Mouse (Mus musculus) ovary, postnatal 36 days (tissue): ENCODE results near the gene Slc9a6.

Experiments used
- DNase-seq: peaks from one replicate; pipeline ENCODE4 v3.0.0; 2022; ENCODE audit warnings: low spot score, mixed read lengths

Slc9a6 gene

GRCm38 (mm10) chrX:56609623-56610317 is at the start of gene Slc9a6:
Gene Slc9a6, plus strand, starts transcription at chrX:56609757.
- DNase-seq: peak; percentile 73

GRCm38 (mm10) chrX:56572465-56572864 is 37.1 kb upstream of the Slc9a6 start:
- DNase-seq: no peak

GRCm38 (mm10) chrX:56578200-56578599 is 31.4 kb upstream of the Slc9a6 start:
- DNase-seq: no peak

GRCm38 (mm10) chrX:56597219-56597886 is 12.2 kb upstream of the Slc9a6 start:
- DNase-seq: peak; percentile 11

GRCm38 (mm10) chrX:56597887-56598640 is 11.5 kb upstream of the Slc9a6 start, which contains the start of gene Mmgt1:
Gene Mmgt1, minus strand, starts transcription at chrX:56598069.
- peak; percentile 89 for DNase-seq

- no peak for DNase-seq
Measured at GRCm38 (mm10) chrX:56606536-56606935, 3.0 kb upstream of the Slc9a6 start.

GRCm38 (mm10) chrX:56607032-56607710 is 2.4 kb upstream of the Slc9a6 start:
- DNase-seq: no peak

- DNase-seq: no peak
Measured at GRCm38 (mm10) chrX:56609285-56609622, 303 bp upstream of the Slc9a6 start.

GRCm38 (mm10) chrX:56610318-56610694 is 749 bp downstream of the Slc9a6 start:
- peak; percentile 4 for DNase-seq

- no peak for DNase-seq
Measured at GRCm38 (mm10) chrX:56615236-56615635, 5.7 kb downstream of the Slc9a6 start.

- no peak for DNase-seq
Measured at GRCm38 (mm10) chrX:56636185-56636584, 26.6 kb downstream of the Slc9a6 start.

GRCm38 (mm10) chrX:56640066-56640465 is 30.5 kb downstream of the Slc9a6 start:
- DNase-seq: no peak

GRCm38 (mm10) chrX:56649549-56650354 is 40.2 kb downstream of the Slc9a6 start:
- DNase-seq: no peak

GRCm38 (mm10) chrX:56650355-56650652 is 40.7 kb downstream of the Slc9a6 start:
- DNase-seq: no peak

- no peak for DNase-seq
Measured at GRCm38 (mm10) chrX:56650885-56651284, 41.3 kb downstream of the Slc9a6 start.

GRCm38 (mm10) chrX:56651738-56652137 is 42.2 kb downstream of the Slc9a6 start:
- no peak for DNase-seq

GRCm38 (mm10) chrX:56655686-56656085 is 46.1 kb downstream of the Slc9a6 start:
- DNase-seq: no peak

GRCm38 (mm10) chrX:56659286-56659685 is 49.7 kb downstream of the Slc9a6 start:
- no peak for DNase-seq

- DNase-seq: no peak
Measured at GRCm38 (mm10) chrX:56661143-56661542, 51.6 kb downstream of the Slc9a6 start.

- no peak for DNase-seq
Measured at GRCm38 (mm10) chrX:56662316-56662715, 52.8 kb downstream of the Slc9a6 start.

GRCm38 (mm10) chrX:56663377-56663776 is 53.8 kb downstream of the Slc9a6 start:
- no peak for DNase-seq
